Mouse (Mus musculus) CH12F3 (cell line): Measurements from ENCODE around the gene Pklr.

ENCODE experiments used
- in situ Hi-C: fragments of 300-500 bp; cut with MboI; formaldehyde crosslinking; loops from 2 replicates; pipeline ENCODE4 v1.14.3; 2020; ENCODE audit warnings: low sequenced_read_pairs

The Pklr gene

GRCm38 (mm10) chr3:89193351-89193750 lies 57.4 kb downstream of the Pklr start:
- in situ Hi-C loops, result no loop called here

- in situ Hi-C loops, result no loop called here
Observed at GRCm38 (mm10) chr3:89193853-89194252, 57.9 kb downstream of the Pklr start.
